Mouse (Mus musculus) small intestine, adult 2 months (tissue): ENCODE results near the gene Galnt6.

Experiments used
- CTCF ChIP-seq: fragments of 200-500 bp; IDR thresholded peaks from 2 replicates; pipeline ENCODE4 v1.5.1; 2012; ENCODE audit warnings: low read depth, mild to moderate bottlenecking, control low read depth, inconsistent platforms, low read length, moderate library complexity, mixed read lengths; ENCODE audit not compliant: insufficient replicate concordance, insufficient read length; ENCODE audit errors: extremely low read depth
- POLR2A ChIP-seq: fragments of 200-500 bp; IDR thresholded peaks from 2 replicates; pipeline ENCODE4 v1.6.1; 2012; ENCODE audit warnings: low read depth, mild to moderate bottlenecking, control low read depth, inconsistent platforms, low read length, moderate library complexity

DNA sequence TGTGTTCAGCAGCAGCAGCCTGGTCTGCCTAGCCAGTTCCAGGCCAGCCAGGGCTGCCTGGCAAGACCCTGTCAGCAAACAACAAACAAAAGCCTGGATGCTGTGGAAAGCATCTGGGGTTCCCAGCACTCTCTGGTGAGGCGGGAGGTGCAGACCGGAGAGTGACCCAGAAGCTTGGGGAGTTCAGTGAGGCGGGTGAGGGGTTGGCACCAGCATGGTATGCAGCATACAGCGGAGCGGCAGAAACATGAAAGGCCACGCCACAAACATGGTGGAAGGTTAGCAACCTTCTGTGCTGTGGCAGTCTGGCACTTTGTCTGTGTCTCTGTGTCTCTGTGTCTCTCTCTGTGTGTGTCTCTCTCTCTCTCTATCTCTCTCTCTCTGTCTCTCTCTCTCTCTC is 42.7 kb downstream of the Galnt6 start:
- TF ChIP-seq POLR2A (no peak), CTCF (no peak)
